Comparison of ENCODE assay signal across 9 mouse cellular contexts in the genomic region with DNA sequence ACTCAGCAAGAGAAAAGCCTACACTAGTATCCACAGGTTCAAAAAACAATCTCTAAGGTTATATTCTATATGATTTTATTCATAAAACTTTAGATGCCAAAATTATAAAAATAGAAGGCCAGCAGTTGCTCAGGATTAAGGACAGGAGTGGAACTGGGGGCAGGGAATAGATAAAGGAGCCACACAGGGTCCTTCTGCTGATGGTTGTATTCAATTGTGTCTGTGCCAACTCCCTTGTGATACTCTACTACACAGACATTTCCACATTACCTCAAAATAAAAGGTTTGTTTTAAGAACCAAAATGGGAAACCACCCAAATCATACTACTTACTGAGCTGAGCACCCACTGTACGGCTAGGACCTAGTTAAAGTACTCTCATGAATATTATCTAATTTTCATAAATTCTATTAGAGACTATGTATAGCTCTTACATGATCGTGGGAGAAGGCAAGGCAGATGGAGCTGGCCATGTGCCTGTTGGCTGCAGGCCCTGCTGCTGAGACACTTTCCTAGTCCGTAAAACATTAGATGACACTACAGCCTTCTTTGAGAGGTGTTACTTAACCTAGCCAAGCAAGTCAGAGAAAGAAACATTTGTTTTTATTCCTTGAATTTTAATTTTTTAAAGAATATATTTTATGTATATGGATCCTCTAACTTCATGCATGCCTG. TPM values are rescaled to one million over a fixed set of nuclear protein-coding genes. Genes with fewer than 3 reads are reported as not detected.
DNase-seq lines count a peak whose midpoint lies in the region; ATAC-seq lines count a peak whose summit lies in the region.
"Had no signal": no experiment of that assay in that cellular context is flagged by ENCODE, and none has a peak within 500 bp of the region (broad histone marks: within the 10 kb centered on the region; RNA-seq: fewer than 3 reads in every experiment).

No protein-coding gene starts in this region.

- intact Hi-C loops in heart, postnatal 14 days (cut with DNase I) = no loop called here

- DNase-seq in heart, adult 8-10 months (ENCODE audit: low spot score) = peak; percentile 14
- no peak for DNase-seq in heart, adult 11 months
- peak; percentile 97 for DNase-seq in cerebellum, postnatal 10 days
- peak; percentile 23 to 29 for DNase-seq in heart, postnatal 14 days
- peak; percentile 3 for DNase-seq in lung, postnatal 14 days
- no peak for DNase-seq in spleen, postnatal 14 days (ENCODE audit: low spot score in 2 of 2)
- DNase-seq: midbrain, embryonic 14.5 days had no signal

- no peak for ATAC-seq in inflammation-experienced regulatory T-cells, adult 6 months
- no peak for ATAC-seq in megakaryocyte progenitor cell, adult 5-6 weeks (replicated peaks; ENCODE audit: poor library complexity)

RNA-seq across cellular contexts. Expression of a gene that starts 37.5 kb away (rescaled TPM):
- not detected for total RNA-seq in heart, adult 8-10 months (2022)
- total RNA-seq in heart, postnatal 14 days (2021) = not detected
- under 1 TPM in 1 of 3 experiments, not detected in 2; 0.13 TPM for polyA plus RNA-seq in inflammation-experienced regulatory T-cells, adult 6 months (2017; shearing (Covaris generic))
- 0.20 TPM in 1 of 2 replicates, not detected in the other for total RNA-seq in megakaryocyte progenitor cell, adult 5-6 weeks (2015)
- total RNA-seq in megakaryocyte progenitor cell, adult 5-6 weeks (2017) = 0.12 TPM in 1 of 2 replicates, not detected in the other

RNA-seq across cellular contexts. Expression of a gene that starts 58.7 kb away (rescaled TPM):
- 1 to 10 TPM; 1.2 to 2.9 (median 1.6) TPM for total RNA-seq in heart, adult 8-10 months (2022)
- 1 to 10 TPM; 2.7 to 3.9 TPM for total RNA-seq in heart, postnatal 14 days (2021)
- polyA plus RNA-seq in inflammation-experienced regulatory T-cells, adult 6 months (2017; shearing (Covaris generic)) = 1 to 10 TPM in 2 of 3 experiments, under 1 TPM in 1; 0.77 to 3.2 (median 2.4) TPM
- total RNA-seq in megakaryocyte progenitor cell, adult 5-6 weeks (2015) = 3.4 and 4.5 TPM in 2 replicates
- total RNA-seq in megakaryocyte progenitor cell, adult 5-6 weeks (2017) = 4.0 and 7.5 TPM in 2 replicates

Comparison
In these comparisons a context has a peak if more than half of its experiments do, and no peak if none do; other contexts are left out.
1. DNase-seq: peak in heart, adult 8-10 months (single experiment), cerebellum, postnatal 10 days (2 of 2), heart, postnatal 14 days (2 of 2) and lung, postnatal 14 days (single experiment); none in heart, adult 11 months (single experiment) and spleen, postnatal 14 days (0 of 2).